Mouse (Mus musculus): ENCODE measurements around the gene Snx18.

Snx18 gene

GRCm38 (mm10) chr13:113559646-113560045 lies 58.7 kb downstream of the Snx18 start:
- DNase-seq (ENCODE audit: low read depth) = no peak

DNA sequence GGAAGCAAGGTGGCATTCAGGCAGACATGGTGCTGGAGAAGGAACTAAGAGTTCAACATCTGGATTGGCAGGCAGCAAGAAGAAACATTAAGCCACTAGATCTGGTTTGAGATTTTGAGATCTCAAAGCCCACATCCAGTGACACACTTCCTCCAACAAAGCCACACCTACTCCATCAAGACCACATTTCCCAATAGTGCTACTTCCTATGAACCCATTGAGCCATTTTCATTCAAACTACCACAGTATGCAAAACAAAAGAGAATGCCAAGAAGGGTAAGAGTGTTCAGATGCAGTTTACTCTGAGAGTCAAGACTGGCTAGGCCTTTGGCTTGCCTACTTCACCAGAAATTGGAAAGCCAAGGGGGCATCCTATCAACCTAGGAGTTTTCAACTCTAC lies 61.8 kb downstream of the Snx18 start:
- no peak for DNase-seq (ENCODE audit: low read depth)

GRCm38 (mm10) chr13:113555226-113555625 lies 63.1 kb downstream of the Snx18 start:
- no peak for DNase-seq (ENCODE audit: low read depth)

DNA sequence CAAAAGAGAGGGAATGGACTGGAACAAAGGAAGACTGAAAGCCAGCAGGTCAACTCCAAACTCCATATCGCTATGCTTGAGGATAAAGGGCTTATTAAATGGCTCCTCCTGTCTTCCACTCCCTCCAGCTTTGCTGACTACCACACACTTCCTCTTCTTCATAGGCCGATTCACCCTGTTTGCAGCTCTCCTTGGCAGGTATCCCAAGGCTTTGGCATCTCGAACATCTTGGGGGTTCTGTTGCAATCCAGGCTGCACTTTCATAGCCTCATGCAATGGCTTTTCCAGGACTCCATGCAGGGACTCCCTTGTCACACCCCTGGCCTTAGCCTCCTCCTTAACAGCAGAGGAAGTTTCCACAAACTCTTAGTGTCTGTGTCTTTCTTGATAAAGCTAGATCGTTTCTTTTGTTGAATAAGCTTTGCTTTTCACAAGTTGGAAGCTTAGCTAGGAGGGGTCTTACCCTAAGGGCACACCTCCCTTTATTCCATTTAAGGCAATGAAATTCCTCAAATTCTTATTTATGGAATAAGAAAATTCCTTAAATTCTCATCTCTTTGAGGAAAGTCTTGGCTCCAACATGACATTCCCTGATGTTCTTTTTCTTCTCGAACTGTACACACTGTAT lies 64.6 kb downstream of the Snx18 start:
- DNase-seq (ENCODE audit: low read depth) = no peak

- DNase-seq (ENCODE audit: low read depth) = no peak
Observed at GRCm38 (mm10) chr13:113552341-113552740, 66.0 kb downstream of the Snx18 start.

DNA sequence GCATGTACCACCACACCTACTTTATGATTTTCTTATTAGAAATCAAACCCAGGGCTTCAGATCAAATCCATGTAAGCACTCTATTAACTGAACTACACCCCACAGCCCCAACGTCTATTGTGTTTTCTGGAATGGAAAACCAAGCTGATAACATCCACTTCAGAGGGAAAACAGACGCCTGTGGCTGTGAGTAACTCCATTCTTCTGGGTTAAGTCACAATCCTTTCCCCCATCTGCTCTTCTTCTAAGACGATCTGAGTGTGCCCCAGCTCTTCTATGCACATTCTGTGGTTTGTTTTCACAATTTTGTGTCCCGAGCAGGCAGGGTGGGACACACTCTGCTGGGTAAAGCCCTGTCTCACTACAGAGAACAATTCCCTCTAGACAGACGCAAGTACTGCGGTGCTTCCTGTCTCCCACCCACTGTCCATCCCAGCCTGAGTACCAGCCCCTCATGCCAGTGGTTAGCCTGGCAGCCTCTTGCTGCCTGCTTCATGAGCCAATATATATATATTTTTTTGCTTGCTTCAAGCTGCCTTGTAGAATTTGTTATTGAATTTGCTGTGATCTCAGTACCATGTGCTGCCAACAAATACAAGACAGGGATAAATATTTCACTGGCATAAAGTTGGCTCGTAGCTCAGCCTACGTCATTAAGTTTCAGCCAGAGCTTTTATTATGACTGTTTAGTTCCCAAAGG lies 67.3 kb downstream of the Snx18 start:
- no peak for DNase-seq (ENCODE audit: low read depth)

- DNase-seq (ENCODE audit: low read depth) = no peak
Observed at GRCm38 (mm10) chr13:113549021-113549420, 69.3 kb downstream of the Snx18 start.

- no peak for DNase-seq (ENCODE audit: low read depth)
Observed at GRCm38 (mm10) chr13:113547807-113548426, 70.4 kb downstream of the Snx18 start.

- DNase-seq (ENCODE audit: low read depth) = no peak
Observed at GRCm38 (mm10) chr13:113542374-113542773, 76.0 kb downstream of the Snx18 start.
